Mouse (Mus musculus): ENCODE data around the gene G3bp2.

Gene G3bp2

DNA sequence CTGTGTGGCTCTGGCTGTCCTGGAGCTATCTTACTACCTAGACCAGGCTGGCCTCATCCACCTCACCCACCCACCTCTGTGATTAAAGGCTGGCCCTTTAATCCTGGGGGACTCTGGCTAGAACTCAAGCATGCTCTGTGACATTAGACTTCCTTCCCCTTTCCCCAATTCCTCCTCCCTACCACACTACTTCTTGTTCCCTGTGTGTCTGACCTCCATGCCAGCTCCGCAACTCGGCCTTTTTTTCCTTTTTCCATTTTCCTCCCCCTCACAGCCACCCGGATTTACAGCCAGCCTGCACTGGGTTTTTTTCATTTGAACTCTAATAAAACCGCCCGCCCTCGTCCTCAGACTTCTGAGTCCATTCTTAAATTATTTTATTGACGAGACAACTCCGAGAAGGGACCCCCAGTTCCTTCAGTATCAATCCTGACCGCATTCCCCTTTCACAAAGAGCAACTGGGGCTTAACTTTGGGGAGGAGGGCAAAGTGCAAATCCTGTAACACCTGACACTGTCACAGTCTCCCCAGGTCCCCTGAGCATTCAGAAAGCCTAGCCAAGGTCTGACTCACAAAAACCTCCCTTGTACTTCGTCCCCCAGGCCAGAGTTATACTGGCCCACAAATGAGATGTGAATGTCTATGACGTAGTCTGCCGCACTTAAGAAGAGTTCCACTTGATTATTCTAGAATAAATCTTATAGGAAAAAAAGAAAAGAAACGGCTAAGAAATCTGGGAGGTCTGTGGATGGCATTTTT is 15.0 kb upstream of the G3bp2 start:
- no peak for DNase-seq

DNA sequence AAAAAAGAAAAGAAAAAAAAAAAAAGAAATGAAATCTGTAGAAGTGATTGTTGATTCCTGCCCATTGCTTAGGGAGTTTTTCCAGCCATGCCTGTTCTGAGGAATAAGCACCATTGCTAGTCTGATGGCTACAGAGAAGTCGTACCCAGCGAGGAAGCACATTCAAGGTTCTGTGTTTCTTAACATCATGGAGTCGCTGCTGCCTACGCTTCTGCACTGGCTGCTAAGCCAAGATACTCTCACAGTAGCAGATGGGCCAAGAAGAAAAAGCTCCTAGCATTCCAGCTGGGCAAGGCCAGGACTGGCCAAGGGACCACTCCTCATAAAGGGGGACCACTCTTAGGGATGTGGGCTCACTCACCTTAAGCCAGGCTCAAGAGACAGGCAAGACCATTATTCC is 14.3 kb upstream of the G3bp2 start:
- DNase-seq = no peak

DNA sequence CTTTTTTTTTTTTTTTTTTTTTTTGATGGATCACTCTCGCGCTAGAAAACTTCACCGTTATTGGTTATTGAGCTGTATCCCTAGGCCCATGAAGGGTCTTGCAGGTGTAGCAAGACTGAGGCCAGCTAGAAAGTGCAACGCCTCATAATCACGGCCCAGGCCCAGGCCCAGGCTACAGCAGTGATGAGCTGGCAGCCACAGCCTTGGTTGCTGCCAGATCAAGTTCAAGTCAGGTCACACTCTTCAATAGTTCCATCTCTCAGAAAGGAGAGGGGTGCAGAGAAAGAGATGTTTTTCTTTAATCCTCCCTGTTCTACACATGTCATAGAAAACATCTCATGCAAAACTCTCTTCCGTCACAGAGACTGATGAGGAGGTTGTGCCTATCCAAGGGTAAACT is 13.3 kb upstream of the G3bp2 start:
- DNase-seq = no peak

DNA sequence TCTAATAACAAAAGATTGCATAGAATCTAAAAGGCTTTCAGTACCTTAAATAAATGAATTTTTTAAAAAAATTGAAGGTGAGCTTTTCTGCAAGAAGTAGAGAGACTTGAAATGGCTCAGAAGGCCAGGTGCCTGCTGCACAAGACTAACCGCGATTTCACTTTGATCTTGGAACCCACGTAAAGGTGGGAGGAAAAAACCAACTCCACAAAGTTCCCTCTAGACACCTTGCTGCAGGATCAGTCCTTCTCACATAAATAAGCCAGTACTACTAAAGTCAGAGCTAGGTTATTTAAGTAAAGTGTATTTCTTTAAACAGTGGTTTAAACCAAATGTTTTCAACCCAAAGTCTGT is 10.5 kb upstream of the G3bp2 start:
- no peak for DNase-seq

DNA sequence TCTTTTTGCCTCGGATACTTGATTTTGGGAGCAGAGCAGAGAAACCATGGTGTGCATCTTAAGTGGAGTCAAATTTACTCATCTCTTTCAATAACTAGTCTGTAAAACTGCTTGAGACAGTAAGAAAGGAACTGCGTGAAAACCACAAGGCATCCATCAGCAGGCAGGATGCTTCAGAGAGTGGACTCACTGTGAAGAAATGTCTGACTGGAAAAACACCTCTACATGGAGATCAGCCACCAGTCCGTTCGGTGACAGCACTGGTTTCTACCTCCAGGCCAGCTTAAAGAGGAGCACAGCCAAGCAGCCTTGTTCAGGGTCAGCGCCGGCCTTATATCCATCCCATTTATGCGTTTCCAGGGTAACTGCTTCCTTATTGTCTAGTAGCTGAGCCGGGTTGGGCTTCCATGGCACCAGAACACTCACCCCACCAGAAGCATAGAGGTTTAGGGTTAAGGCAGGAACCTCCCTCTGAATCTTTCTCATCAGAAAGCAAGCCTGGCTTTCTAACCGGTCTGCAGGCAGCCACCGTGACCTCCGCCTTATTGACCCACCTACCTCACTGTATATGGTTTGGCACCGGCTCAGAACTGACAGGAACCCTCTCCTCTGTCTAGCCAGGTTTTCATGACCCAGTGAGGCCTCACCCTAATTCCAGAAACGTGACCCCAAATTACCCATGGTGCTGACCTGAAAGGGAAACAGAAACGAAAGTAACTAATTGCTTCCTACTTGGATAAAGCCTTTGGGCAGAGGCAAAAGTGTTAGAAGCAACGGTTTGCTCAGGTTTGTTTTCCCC is 9.9 kb upstream of the G3bp2 start:
- no peak for DNase-seq

DNA sequence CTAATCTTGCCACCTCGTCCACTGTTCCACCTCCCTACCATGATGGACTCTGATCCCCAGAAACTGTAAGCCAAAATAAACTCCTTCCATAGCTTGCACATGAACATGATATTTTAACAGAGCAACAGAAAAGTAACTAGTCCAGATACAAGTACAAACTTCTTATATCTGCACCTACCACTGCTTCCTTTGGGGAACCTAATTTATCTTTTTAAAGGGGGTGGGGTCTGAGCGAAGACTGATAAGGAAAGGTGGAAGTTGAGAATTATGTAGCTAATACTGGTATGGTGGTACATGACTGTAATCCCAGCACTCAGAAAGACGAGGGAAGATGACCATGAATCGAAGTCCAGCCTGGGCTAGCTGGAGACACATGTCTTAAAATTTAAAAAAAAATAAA is 4.0 kb upstream of the G3bp2 start:
- DNase-seq = no peak

DNA sequence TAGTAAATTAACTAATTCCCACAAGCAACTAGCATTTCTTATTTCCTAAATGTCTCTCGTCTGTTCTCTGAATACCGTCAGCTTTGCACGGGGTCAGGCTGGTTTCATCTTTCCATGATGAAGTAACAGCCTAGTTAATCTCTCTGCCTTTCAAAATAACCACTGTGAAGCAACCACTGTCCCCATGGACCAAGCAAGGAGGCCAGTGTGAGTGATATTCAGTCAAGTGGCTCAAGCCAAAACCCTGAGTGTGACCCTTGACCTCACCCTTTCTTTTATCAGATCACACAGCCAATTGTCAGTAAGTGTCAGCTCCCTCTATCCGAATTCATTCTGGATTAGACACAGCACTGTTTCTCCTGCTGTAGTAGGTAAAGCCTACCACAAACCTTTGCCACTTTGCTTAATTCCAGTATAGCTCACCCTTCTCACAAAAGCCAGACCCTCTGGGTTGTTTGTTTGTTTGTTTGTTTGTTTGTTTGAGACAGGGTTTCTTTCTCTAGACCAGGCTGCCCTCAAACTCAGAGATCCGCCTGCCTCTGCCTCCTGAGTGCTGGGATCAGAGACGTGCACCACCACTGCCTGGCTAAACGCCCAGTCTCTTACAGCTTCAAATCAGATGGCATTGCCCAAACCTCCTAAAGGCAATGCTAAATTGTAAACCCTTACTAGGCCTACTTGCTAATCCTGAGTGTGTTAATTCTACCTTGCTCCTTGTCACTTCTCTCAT is 2.5 kb upstream of the G3bp2 start:
- no peak for DNase-seq

DNA sequence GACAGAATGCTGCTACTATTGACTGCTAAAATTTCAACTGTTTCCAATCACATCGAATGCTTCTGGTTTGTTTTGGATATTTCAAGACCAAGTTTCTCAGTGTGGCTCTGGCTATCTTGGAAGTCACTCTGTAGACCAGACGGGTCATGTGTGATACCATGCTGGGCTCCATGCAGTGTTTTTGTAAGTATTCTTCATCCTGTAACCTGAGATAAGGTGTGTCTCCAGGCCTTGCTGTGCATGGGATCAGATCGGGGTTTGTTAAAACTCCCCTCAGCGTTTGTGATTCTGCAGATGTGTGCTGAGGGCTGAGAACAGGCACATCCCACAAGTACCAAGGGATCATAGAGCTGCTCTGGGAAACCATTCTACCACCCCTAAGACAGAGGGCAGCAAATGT is 1.7 kb upstream of the G3bp2 start:
- DNase-seq = no peak

DNA sequence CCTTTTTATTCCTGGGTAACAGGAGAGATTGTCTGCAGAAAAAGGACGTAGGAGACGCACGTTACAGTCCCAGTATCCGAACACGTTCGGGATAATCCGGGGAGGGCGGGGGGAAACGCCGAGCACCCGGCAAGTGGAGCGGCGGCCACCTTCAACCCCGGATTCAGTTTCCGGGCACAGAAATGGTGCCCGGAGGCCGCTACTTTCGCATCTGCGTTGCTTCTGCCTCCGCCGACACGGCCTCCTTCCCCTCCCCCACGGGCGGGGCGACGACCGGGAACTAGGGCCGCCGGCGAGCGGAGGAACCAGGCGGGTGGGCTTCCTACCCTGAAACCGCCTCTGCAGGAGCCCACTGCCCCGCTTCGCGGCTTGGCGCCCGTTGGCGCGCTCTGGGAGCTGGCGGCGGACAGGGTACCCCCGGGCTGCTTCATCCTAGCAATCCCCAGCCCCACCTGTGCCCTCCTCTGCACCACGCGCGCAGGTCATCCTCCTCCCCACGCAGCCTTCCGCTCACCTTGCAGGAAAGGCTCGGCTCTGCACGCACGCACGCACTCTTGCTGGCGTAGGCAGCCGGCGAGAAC is 608 bp downstream of the G3bp2 start:
- peak; percentile 76 for DNase-seq

DNA sequence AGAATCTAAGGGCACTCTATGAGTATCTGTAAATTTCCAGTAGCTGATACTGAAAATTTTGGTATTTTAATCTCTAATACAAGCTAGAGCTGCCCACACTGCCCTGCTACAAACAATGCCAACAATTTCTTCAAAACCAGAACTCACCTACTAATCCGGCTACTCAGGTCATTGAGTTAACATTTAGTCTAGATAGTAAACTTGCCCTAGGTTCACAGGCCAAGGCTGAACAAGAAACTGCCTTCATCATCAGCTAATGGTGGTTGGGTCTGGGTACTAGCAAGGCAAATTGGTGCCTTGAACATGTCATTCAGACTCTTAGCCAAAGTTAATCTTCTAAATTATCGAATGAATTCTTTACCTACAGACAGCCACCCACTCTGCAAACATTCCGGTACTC is 2.2 kb downstream of the G3bp2 start:
- no peak for DNase-seq

DNA sequence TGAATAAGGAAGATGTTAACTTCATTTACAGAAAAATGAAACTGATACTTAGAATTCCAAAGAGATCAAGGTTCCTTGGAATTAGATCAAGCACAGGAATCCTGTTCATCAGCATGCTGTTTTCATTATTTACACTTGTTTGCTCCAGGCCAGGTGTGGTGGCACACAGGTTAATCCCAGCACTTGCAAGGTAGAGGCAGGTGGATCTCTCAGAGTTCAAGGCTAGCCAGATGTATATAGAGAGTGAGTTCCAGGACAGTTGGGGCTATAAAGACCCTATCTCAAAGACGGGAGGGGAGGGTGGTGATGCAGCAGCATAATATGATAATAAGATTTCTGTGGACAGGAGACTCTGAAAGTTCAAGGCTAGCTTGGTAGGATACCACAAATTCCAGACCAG is 3.1 kb downstream of the G3bp2 start:
- no peak for DNase-seq

DNA sequence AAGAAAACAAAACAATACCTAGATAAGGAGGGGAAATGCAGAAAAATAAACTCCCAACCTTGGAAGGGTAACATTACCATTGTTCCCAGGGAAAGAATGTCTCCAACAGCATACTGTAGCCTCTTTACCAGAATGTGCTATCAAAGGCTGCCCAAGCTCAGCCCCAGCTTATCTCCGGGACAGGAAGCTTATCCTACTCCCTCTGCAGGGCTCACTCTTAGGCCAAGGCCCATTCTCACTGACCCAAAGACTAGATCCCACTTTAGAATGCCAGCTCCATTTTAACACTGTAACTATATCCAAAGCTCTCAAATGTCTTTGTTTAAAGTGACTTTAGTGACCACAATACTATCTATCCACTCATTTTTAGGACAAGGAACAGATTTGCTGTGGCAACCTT is 4.2 kb downstream of the G3bp2 start:
- no peak for DNase-seq

DNA sequence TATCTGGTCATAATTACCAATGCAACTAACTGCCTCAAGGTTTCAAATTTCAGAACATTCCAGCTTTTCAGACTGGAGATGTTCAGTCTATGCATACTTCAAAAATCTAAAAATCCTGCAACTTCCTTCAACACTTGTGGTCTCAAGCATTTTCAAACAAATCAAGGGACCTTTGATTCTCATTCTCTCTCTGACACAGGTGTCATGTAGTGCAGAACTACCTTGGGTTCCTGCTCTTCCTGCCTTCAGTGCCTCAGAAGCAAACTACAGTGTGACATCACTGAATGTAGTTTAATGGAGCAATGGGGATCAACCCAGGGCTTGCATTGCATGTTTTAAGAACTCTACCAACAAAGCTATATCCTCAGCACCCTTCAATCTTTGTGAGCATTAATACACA is 4.8 kb downstream of the G3bp2 start:
- DNase-seq = no peak

DNA sequence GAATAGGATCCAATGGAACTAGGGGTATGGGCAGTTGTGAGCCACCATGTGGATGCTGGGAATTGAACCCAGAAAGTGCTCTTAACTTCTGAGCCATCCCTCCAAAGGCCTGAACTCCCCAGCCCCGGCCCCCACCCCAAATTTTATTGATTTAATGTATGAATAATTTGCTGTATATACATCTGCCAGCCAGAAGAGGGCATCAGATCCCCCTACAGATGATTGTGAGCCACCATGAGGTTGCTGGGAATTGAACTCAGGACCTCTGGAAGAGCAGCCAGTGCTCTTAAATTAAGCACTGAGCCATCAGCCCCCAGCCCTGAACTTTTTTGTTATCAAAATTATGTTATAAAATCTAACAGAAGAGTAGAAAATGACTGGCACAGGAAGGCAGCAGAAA is 7.2 kb downstream of the G3bp2 start:
- DNase-seq = no peak

DNA sequence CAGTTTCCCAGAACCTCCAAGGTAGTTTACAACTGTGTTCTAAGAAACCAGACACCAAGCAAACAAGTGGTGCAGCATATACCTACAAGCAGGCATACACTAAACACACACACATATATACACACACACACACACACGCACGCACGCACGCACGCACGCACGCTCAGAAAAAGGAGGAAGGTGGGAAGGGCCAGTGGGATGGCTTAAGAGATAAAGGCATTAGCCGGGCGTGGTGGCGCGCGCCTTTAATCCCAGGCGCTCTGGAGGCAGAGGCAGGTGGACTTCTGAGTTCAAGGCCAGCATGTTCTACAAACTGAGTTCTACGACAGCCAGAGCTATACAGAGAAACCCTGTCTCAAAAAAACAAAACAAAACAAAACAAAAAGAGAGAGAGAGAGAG is 9.5 kb downstream of the G3bp2 start:
- DNase-seq = no peak

DNA sequence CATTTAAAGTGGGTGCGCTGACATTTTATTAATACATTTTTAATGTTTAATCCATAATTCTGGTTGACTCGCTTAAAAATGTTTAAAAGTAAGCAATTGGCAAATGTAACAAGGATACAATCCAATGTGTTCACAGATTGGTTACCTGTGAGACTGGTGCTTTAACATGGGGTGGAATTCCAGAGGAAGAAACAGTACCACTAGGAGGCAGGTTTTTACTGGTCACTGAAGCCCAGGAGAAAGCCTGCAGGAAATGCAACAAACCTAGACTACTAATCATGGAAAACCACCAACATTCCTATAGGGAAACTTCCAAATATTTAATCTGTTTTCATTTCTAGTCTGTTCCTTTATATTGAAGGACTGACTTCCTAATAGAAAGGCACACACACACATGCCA is 20.3 kb downstream of the G3bp2 start:
- no peak for DNase-seq

DNA sequence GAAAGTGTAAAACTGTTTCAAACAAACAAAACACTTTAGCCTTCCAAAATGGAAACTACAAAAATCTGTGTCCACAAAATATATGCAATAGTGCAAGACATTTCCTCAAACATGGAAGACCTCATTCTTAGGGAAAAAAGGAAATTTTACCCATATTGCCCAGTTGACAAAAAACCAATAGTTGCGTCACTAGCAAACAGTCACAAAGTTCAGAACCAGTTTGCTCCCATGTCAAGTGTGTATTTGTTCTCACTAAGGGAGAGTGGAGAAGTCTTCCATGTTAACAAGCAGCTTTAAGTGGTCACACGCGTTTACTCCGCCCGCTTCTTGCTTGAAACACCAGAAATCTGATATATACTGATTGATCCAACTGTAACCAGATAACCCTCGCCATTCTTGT is 30.7 kb downstream of the G3bp2 start:
- no peak for DNase-seq

DNA sequence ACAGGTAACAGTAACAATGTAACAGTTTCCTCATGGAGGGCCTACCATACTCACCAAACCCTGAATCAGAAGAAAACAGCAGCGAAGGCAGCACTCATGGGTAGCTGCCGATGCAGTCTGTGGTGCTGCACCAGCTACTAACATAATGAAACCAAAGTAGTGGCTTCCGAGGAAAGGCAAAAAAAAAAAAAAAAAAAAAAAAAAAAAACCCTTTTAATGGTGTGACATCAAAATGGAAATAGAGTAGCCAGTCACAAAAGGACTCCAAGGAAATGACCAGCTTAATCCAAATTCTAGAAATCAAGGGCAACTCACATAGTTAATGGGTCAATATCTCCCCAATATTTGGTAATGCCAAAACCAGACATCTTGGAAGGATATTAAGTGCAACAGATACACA is 33.1 kb downstream of the G3bp2 start:
- DNase-seq = no peak

DNA sequence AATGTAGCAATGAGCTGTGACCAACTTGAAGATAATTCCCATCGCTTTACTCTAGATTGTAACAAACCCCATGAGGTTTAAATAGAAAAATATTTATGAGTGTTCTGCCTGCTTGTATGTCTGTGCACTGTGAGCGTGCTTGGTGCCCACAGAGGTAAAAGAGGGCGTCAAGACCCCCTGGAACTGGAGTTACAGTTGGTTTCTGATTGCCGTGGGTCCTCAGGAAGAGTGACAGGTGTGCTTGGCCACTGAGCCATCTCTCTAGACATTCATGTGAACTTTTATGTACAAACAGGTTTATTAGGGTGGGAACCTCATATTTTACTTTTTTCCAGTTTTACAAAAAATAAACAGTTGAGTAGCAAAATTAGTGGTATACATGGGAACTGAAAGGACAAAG is 39.7 kb downstream of the G3bp2 start, which contains the start of gene Cdkl2:
Cdkl2 (minus strand) TSS at position 101 of the 400 bp plus-strand sequence.
- DNase-seq = no peak

DNA sequence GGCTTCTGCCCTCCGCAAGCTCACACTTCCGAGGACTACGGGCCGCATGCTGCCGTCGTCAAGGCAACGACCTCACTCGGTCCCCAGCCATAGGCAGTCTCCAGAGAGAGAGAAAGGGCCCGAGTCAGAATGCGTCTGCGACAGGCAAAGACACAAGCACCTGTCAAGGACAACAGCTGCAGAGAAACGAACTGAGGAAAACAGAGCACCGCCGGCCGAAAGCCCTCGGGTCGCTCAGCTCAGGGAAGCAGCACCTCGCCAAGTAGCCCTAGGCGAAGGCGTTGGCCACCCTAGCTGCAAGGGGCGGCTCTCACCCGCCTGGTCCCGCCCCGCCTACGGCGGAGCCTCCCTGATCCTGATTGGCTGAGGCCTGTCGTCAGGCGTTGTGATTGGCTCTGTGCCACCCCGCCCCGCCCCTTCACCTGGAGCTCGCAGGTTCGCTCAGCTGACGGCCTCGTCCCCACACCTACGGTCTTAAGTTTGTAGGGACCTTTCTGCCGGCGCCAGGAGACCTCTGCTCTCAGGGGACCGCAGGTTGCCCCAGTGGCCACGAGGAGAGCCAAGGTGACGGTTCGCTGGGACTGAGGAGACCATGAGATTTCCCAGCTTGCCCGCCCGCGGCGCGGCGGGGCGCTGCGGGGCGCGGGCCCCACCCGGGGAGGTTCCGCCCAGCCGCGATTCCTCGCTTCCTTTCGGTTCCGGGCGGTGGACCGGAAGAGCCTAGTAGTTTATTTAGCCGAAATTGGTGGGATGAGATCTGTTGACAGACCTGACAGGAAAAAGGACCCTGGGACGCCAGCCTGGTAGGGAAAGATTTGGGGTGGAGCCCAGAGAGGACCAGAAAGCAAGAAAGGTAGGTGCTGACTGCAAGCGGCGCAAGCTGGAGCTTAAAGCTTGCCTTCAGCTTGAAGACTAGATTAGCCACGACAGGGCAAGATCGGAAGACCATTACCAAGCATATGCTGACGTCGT is 40.9 kb downstream of the G3bp2 start:
- peak; percentile 90 for DNase-seq

DNA sequence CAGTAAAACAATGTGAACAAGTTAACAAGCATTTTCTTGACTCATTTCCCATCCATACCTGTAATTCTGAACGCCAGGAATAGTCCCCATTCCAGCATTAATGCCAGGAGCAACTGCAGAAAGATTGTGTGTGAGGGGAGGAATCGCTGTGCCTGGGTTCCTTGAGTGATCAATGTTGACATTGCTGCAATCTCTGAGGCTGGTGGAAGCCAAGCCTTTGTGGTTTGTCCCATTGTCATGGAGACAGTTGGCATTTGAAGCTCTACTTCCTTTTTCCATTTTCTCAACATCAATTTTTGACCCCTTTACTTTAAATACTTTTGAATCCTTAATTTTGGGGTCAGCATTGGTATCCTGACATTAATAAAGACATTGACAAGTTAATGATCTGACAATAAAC is 63.6 kb downstream of the G3bp2 start:
- no peak for DNase-seq

DNA sequence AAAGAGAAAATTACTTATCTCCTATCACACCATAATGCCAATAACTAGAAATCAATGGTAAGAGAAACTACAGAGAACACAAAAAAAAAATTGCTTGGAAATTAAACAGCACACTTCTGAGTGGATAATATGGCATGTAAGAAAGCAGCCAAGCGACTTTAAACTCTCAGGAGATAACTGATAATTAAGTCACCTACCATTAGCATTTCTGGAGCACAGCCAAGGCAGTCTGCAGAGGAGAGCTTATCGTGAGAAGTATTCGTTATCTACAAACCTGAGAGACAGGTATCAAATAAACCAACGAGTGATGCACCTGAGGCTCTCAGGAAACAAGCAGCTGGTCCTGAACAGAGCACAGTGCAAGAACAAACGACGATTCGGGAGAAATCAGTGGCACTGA is 71.8 kb downstream of the G3bp2 start:
- DNase-seq = no peak
